Mouse (Mus musculus): Measurements from ENCODE around the gene Lta. TPM values are rescaled to one million over a fixed set of nuclear protein-coding genes. Genes with fewer than 3 reads are reported as not detected.

Lta gene
- polyA plus RNA-seq, 1 experiment from 2014 or later: not detected

- WGBS: 36% methylated on average over 8 of the region's 8 CpGs
- H3K4me3 ChIP-seq: no peak overlapping the region
- no peak for ATAC-seq (ENCODE audit: low FRiP score, low read depth)
- no peaks in the 10 kb centered on the region for H3K9me3 ChIP-seq
- H3K36me3 ChIP-seq: no peaks in the 10 kb centered on the region
- no peak overlapping the region for H3K9ac ChIP-seq (replicated peaks)
- peaks cover 11% of the 10 kb centered on the region for H3K4me1 ChIP-seq
- no peak overlapping the region for H3K4me2 ChIP-seq (replicated peaks)
- peaks cover 77% of the 10 kb centered on the region for H3K27me3 ChIP-seq
- H3K27ac ChIP-seq (replicated peaks): no peak overlapping the region
Measured at GRCm38 (mm10) chr17:35198946-35199345, 6.2 kb downstream of the Lta start.

DNA sequence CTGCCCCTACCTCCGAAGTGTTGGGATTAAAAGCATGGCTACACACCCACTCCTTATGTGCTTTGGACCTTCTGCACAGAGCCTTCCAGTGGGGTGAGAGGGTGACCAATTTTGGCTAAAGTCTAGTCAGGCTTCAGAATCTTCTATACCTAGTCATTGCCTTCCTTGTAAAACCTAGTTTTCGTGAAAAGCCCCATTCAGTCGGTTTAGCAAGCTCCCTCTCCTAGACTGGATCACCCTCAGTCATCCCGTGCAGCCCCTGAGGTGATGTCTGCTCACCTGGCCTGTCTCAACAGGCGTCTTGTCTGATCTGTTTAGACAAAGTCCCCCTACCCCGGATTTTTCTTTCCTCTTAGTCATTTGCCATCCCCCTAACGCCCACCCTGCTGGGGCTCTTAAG is 7.1 kb downstream of the Lta start:
- WGBS: 64% methylated on average over 7 of the region's 7 CpGs
- ATAC-seq (ENCODE audit: low FRiP score, low read depth): no peak
- Histone ChIP-seq H3K27me3 (peaks cover 69% of the 10 kb centered on the region), H3K4me3 (no peak overlapping the region), H3K9ac (replicated peaks) (no peak overlapping the region), H3K4me2 (replicated peaks) (no peak overlapping the region), H3K9me3 (no peaks in the 10 kb centered on the region), H3K27ac (replicated peaks) (no peak overlapping the region), H3K36me3 (no peaks in the 10 kb centered on the region), H3K4me1 (peaks cover 11% of the 10 kb centered on the region)

DNA sequence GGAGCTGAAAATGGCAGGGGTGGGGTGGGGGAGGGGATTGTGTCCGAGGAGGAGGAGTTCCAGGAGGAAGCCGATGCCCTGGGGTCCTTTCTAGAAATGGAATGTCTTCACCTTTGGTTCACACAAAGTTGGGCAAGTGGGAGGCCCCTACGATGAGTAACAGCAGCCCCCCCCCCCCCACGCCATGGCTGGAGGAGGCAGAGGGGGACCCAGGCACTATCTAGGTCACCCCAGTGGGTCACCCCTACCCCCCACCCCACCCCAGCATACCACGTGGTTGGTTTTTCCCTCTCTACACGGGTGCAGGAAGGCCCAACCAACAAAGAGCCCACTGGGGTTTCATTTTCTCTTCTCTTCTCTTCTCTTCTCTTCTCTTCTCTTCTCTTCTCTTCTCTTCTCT is 8.0 kb downstream of the Lta start:
- peaks cover 61% of the 10 kb centered on the region for H3K27me3 ChIP-seq
- no peak for ATAC-seq (ENCODE audit: low FRiP score, low read depth)
- no peak overlapping the region for H3K4me2 ChIP-seq (replicated peaks)
- H3K27ac ChIP-seq (replicated peaks): no peak overlapping the region
- WGBS: 59% methylated on average over 6 of the region's 6 CpGs
- H3K4me3 ChIP-seq: no peak overlapping the region
- H3K9ac ChIP-seq (replicated peaks): no peak overlapping the region
- H3K4me1 ChIP-seq: peaks cover 11% of the 10 kb centered on the region
- H3K36me3 ChIP-seq: no peaks in the 10 kb centered on the region
- no peaks in the 10 kb centered on the region for H3K9me3 ChIP-seq

DNA sequence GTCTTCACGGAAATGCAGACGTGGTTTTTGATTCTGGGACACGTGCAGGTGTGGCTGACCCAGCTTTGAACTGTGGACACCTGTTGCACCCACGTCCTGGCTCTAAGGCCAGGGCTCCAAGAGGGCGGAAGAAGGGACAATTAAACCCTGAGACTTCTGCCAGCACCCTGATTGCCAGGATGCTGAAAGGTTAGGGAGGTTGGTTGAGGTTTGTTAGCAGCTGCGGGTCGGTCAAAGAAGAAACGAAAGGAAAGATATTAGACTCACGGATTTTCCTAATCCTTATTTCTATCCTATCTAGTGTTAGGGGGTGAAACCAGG is 8.9 kb downstream of the Lta start:
- 29% methylated on average over 9 of the region's 9 CpGs for WGBS
- Histone ChIP-seq H3K9ac (replicated peaks) (no peak overlapping the region), H3K27ac (replicated peaks) (no peak overlapping the region), H3K4me2 (replicated peaks) (peak overlapping the region; percentile 70), H3K27me3 (peaks cover 53% of the 10 kb centered on the region), H3K36me3 (no peaks in the 10 kb centered on the region), H3K4me1 (peaks cover 11% of the 10 kb centered on the region), H3K9me3 (no peaks in the 10 kb centered on the region), H3K4me3 (peak overlapping the region; percentile 40)
- no peak for ATAC-seq (ENCODE audit: low FRiP score, low read depth)

- Histone ChIP-seq H3K9ac (replicated peaks) (peak overlapping the region; percentile 40; the same call in 1 of the 2 replicates), H3K9me3 (no peaks in the 10 kb centered on the region), H3K27ac (replicated peaks) (no peak overlapping the region), H3K27me3 (peaks cover 48% of the 10 kb centered on the region), H3K36me3 (no peaks in the 10 kb centered on the region), H3K4me2 (replicated peaks) (peak overlapping the region; percentile 70), H3K4me1 (peaks cover 11% of the 10 kb centered on the region), H3K4me3 (peak overlapping the region; percentile 40)
- ATAC-seq (ENCODE audit: low FRiP score, low read depth): 0 out of 2 replicates have a peak, but pooled peaks have one; percentile 69
- WGBS: 2% methylated on average over 65 of the region's 66 CpGs
Measured at GRCm38 (mm10) chr17:35195631-35196320, 9.4 kb downstream of the Lta start.

DNA sequence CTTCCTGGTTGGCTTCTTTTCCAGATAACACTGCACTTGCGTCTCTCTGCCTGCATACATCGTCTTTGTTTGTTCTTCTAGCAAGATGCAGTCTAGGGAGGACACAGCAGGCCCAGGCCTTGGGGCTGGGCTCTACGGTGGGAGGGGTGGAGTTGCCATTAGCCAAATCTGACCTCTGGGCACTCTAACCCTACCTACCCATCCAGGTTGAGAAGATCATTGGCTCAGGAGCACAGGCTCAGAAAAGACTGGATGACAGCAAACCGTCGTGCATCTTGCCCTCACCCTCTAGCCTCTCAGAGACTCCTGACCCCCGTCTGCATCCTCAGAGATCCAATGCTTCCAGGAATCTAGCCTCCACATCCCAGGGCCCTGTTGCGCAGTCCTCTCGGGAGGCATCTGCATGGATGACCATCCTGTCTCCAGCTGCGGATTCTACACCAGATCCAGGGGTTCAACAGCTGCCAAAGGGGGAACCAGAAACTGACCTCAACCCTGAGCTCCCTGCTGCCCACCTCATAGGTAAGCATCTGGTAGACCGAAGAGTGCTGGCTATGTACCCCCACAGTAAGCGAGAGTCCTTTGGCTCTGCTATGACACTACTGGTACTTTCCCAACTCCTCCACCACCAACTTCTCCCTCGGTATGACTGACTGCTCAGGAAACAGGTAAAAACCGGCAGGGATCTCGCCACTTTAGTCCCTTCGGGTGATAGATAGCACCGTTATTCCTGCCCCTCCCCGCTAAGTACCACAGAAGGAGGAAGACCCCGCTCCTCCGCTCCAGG is 10.1 kb downstream of the Lta start:
- 45% methylated on average over 19 of the region's 19 CpGs for WGBS
- peak overlapping the region; percentile 40 for H3K4me3 ChIP-seq
- H3K27ac ChIP-seq (replicated peaks): no peak overlapping the region
- peak overlapping the region; percentile 40; the same call in 1 of the 2 replicates for H3K9ac ChIP-seq (replicated peaks)
- 0 out of 2 replicates have a peak, but pooled peaks have one; percentile 27 for ATAC-seq (ENCODE audit: low FRiP score, low read depth)
- peaks cover 11% of the 10 kb centered on the region for H3K4me1 ChIP-seq
- no peaks in the 10 kb centered on the region for H3K9me3 ChIP-seq
- H3K4me2 ChIP-seq (replicated peaks): peak overlapping the region; percentile 70
- H3K36me3 ChIP-seq: no peaks in the 10 kb centered on the region
- H3K27me3 ChIP-seq: peaks cover 40% of the 10 kb centered on the region

DNA sequence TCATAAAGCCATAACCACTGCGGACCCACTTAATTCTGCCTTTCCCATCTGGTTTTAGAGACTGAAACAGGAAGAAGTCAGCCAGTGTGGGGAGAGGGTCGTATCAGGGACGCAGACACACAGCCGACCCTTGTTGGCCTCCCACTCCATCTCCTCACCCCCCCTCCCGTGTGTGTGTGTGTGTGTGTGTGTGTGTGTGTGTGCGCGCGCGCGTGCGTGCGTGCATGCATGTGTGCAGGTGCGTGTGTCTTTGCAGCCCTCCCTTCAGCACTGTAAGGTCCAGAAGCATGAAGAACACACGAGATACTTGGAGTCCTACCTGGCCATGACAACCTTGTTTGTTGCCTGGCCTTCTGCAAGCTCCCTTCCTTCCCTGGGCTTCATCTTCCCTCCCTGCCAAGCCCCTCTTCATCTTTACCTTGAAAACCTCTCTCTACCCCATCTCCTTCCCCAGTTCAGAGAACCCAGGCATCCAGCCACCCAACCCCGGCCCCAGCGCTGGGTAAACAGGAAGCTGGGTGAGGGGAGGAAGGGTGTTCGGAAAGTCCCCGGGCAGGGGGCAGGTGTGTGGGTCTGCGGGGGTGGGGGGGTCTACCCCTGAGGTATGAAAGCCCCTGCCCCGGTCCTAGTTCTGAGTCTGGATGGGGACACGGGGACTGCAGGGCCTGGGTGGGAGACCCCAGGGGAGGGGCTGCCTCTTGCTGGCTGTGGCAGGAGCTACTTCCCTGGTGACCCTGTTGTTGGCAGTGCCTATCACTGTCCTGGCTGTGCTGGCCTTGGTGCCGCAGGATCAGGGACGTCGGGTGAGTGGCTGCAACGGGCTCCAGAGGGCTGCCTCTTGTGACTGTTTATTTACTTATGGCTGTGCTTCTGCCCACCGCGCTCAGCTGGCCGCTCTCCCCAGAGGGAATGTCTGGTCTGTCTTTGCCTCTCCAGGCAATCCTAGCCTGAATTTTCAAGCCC is 11.0 kb downstream of the Lta start, which contains the start of gene Ltb:
Gene Ltb, plus strand, starts transcription at position 559 of the 963 bp plus-strand sequence.
- peaks cover 39% of the 10 kb centered on the region for H3K27me3 ChIP-seq
- H3K9ac ChIP-seq (replicated peaks): no peak within 1 kb of the TSS
- no peak for ATAC-seq (ENCODE audit: low FRiP score, low read depth)
- peaks cover 11% of the 10 kb centered on the region for H3K4me1 ChIP-seq
- H3K36me3 ChIP-seq: no peaks in the 10 kb centered on the region
- H3K27ac ChIP-seq (replicated peaks): no peak within 1 kb of the TSS
- peak within 1 kb of the TSS; percentile 40 for H3K4me3 ChIP-seq
- WGBS: 74% methylated on average over 28 of the region's 28 CpGs
- no peaks in the 10 kb centered on the region for H3K9me3 ChIP-seq
- peak within 1 kb of the TSS; percentile 70 for H3K4me2 ChIP-seq (replicated peaks)

GRCm38 (mm10) chr17:35192924-35193323 is 12.2 kb downstream of the Lta start:
- Histone ChIP-seq H3K27me3 (peaks cover 36% of the 10 kb centered on the region), H3K4me3 (no peak overlapping the region), H3K9me3 (no peaks in the 10 kb centered on the region), H3K4me2 (replicated peaks) (no peak overlapping the region), H3K4me1 (peaks cover 11% of the 10 kb centered on the region), H3K9ac (replicated peaks) (no peak overlapping the region), H3K36me3 (no peaks in the 10 kb centered on the region), H3K27ac (replicated peaks) (no peak overlapping the region)
- no peak for ATAC-seq (ENCODE audit: low FRiP score, low read depth)
- 82% methylated on average over 5 of the region's 5 CpGs for WGBS

DNA sequence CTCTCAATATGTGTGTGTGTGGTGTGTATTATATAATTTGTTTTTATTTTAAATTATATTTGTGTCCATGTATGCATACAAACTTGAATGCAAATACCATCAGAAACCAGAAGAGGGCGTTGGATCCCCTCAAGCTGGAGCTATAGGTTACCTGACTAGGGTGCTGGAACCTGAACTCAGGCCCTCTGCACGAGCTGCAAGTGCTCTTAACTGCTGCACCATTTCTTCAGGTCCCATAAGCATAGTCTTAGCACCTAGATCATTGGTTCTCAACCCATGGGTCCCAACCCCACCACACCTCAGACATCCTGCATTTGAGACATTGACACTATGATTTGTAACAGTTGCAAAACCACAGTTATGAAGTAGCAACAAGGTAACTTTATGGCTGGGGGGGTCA is 13.4 kb downstream of the Lta start:
- Histone ChIP-seq H3K27ac (replicated peaks) (no peak overlapping the region), H3K36me3 (no peaks in the 10 kb centered on the region), H3K27me3 (peaks cover 29% of the 10 kb centered on the region), H3K4me1 (peaks cover 11% of the 10 kb centered on the region), H3K4me2 (replicated peaks) (no peak overlapping the region), H3K9ac (replicated peaks) (no peak overlapping the region), H3K9me3 (no peaks in the 10 kb centered on the region), H3K4me3 (no peak overlapping the region)
- no peak for ATAC-seq (ENCODE audit: low FRiP score, low read depth)
- 70% methylated on average over 2 of the region's 2 CpGs for WGBS

DNA sequence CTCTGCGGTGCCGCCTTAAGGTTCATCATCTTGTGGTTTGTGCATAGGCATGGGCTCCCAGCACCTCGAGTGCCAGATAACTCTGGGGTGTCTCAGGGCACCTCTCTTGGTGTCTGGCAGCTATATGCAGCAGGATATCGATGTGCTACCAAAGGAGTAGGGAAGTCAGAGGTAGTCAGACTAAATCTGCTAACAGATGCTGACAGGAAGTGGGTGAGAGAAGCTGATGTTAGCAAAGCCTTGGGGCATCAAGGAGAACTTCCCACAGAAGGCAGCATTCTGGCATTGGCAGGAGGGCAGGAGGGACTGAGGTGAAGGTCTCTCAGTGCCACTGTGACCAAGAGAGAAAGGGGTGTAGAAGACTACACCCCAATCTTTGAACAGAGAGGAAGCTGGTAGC is 15.1 kb downstream of the Lta start:
- no peak for ATAC-seq (ENCODE audit: low FRiP score, low read depth)
- Histone ChIP-seq H3K9me3 (no peaks in the 10 kb centered on the region), H3K4me1 (peaks cover 13% of the 10 kb centered on the region), H3K27ac (replicated peaks) (no peak overlapping the region), H3K36me3 (no peaks in the 10 kb centered on the region), H3K27me3 (peaks cover 13% of the 10 kb centered on the region), H3K4me2 (replicated peaks) (no peak overlapping the region), H3K9ac (replicated peaks) (no peak overlapping the region), H3K4me3 (no peak overlapping the region)
- WGBS: 69% methylated on average over 4 of the region's 4 CpGs

GRCm38 (mm10) chr17:35189186-35189585 is 16.0 kb downstream of the Lta start:
- ATAC-seq (ENCODE audit: low FRiP score, low read depth): no peak
- H3K36me3 ChIP-seq: no peaks in the 10 kb centered on the region
- H3K4me2 ChIP-seq (replicated peaks): no peak overlapping the region
- H3K4me1 ChIP-seq: peaks cover 13% of the 10 kb centered on the region
- H3K4me3 ChIP-seq: no peak overlapping the region
- H3K27me3 ChIP-seq: peaks cover 4% of the 10 kb centered on the region
- WGBS: 66% methylated on average over 1 of the region's 1 CpGs
- H3K9me3 ChIP-seq: no peaks in the 10 kb centered on the region
- no peak overlapping the region for H3K9ac ChIP-seq (replicated peaks)
- no peak overlapping the region for H3K27ac ChIP-seq (replicated peaks)
